Mouse (Mus musculus) forebrain, embryonic 12.5 days (tissue): Measurements from ENCODE around the gene Ankrd39. TPM values are rescaled to one million over a fixed set of nuclear protein-coding genes. Genes with fewer than 3 reads are reported as not detected.

Experiments used
- ATAC-seq: fragments of 200-750 bp; cut with Nextera tagmentation; 2 replicates; pipeline ENCODE4 v1.8.0; 2017; ENCODE audit warnings: moderate TSS enrichment; ENCODE audit not compliant: low FRiP score
- H3K27ac ChIP-seq: fragments of 300-500 bp; sonication (generic); 2 replicates; pipeline ENCODE4 v1.5.1; 2016; ENCODE audit warnings: mild to moderate bottlenecking
- H3K27me3 ChIP-seq: fragments of 300-500 bp; sonication (generic); 2 replicates; pipeline ENCODE4 v1.6.1; 2016; ENCODE audit warnings: mild to moderate bottlenecking
- H3K36me3 ChIP-seq: fragments of 300-500 bp; sonication (generic); replicated peaks from 2 replicates; pipeline ENCODE4 v1.6.1; 2016; ENCODE audit warnings: mild to moderate bottlenecking
- H3K4me1 ChIP-seq: fragments of 300-500 bp; sonication (generic); 2 replicates; pipeline ENCODE4 v1.6.1; 2016
- H3K4me2 ChIP-seq: fragments of 300-500 bp; sonication (generic); 2 replicates; pipeline ENCODE4 v1.6.1; 2016; ENCODE audit warnings: mild to moderate bottlenecking, moderate library complexity
- H3K4me3 ChIP-seq: fragments of 300-500 bp; sonication (generic); replicated peaks from 2 replicates; pipeline ENCODE4 v1.5.1; 2016; ENCODE audit warnings: mild to moderate bottlenecking
- H3K9ac ChIP-seq: fragments of 300-500 bp; sonication (generic); 2 replicates; pipeline ENCODE4 v1.6.1; 2016; ENCODE audit warnings: mild to moderate bottlenecking
- H3K9me3 ChIP-seq: fragments of 300-500 bp; sonication (generic); 2 replicates; pipeline ENCODE4 v1.6.1; 2016
- WGBS: fragments of 180-500 bp; shearing (Covaris S2); methylation state at CpG from one replicate; pipeline ENCODE4 v1.1.7; 2016; 5-methylcytosine and 5-hydroxymethylcytosine counted together
- polyA plus RNA-seq: library from polyadenylated mRNA; unstranded; fragments of >200 nt; fragmentation: Nextera tagmentation; extraction: Ambion mirVana; gene quantifications from 2 replicates; pipeline ENCODE4 v1.2.1, GENCODE M21; 2016

Ankrd39 gene
- polyA plus RNA-seq: 16.7 and 17.9 TPM in 2 replicates

DNA sequence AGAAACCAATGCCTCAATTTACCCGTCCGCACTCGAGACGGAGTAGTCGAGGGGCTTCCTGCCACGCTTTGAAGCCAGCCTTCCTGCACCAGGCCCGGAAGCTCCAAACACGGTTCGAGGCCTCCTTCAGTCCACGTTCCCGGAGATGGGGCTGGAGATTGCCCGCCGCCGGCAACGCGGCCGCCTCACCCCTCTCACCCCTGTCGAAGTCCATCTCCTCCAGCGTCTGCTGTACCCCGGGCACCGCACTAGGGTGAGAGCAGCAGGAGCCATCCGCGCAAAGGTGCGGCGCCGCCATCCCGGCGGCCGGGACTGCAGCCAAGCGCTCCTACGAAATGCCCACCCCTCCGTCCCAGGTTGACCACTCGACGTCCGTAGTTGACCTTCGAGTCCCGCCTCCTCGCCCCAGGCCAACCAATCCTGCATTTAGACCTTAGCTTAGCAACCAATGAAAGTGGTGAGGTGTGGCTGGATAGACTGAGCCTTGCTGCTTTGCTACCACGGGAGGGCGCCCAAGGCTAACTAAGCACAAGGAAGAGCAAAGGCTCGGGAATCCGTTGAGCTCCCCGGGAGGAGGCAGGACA lies at the start of gene Ankrd39:
Gene Ankrd39, minus strand, starts transcription at position 558 of the 584 bp plus-strand sequence.
- ATAC-seq: peak; percentile 97
- Histone ChIP-seq H3K27ac (peak within 1 kb of the TSS; percentile 83), H3K9ac (peak within 1 kb of the TSS; percentile 72), H3K36me3 (peaks cover 41% of the 10 kb centered on the region), H3K27me3 (no peaks in the 10 kb centered on the region), H3K4me2 (peak within 1 kb of the TSS; percentile 68), H3K4me3 (peak within 1 kb of the TSS; percentile 64), H3K4me1 (peaks cover 38% of the 10 kb centered on the region), H3K9me3 (no peaks in the 10 kb centered on the region)
- under 1% methylated on average over 43 of the region's 43 CpGs for WGBS

DNA sequence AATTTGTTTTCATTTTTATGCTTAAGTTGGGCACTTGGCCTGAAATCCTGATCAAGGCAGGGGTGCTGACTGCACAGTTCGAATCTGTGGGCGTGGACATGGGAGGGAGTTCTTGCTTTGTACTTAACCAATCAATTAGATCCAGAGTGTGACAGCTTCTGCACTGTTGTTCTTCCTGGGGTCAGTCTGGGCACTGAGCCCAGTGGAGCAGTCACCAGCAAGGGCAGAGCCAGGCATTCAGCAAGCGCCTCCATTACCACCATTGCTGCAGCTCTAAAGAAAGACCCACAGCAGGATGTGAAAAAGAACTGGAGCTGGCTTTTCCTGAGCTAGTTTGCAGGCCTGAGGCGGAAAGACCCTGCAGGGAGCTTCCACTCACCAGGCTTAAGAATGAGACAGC lies 48.9 kb upstream of the Ankrd39 start:
- 0 out of 2 replicates have a peak, but pooled peaks have one; percentile 63 for ATAC-seq
- H3K9ac ChIP-seq: no peak overlapping the region
- no peak overlapping the region for H3K27ac ChIP-seq
- H3K9me3 ChIP-seq: no peaks in the 10 kb centered on the region
- no peak overlapping the region for H3K4me3 ChIP-seq
- peaks cover 14% of the 10 kb centered on the region for H3K4me1 ChIP-seq
- no peak overlapping the region for H3K4me2 ChIP-seq
- peaks cover 16% of the 10 kb centered on the region; the same call in 1 of the 2 replicates for H3K27me3 ChIP-seq
- WGBS: 12% methylated on average over 4 of the region's 4 CpGs
- H3K36me3 ChIP-seq: no peaks in the 10 kb centered on the region

DNA sequence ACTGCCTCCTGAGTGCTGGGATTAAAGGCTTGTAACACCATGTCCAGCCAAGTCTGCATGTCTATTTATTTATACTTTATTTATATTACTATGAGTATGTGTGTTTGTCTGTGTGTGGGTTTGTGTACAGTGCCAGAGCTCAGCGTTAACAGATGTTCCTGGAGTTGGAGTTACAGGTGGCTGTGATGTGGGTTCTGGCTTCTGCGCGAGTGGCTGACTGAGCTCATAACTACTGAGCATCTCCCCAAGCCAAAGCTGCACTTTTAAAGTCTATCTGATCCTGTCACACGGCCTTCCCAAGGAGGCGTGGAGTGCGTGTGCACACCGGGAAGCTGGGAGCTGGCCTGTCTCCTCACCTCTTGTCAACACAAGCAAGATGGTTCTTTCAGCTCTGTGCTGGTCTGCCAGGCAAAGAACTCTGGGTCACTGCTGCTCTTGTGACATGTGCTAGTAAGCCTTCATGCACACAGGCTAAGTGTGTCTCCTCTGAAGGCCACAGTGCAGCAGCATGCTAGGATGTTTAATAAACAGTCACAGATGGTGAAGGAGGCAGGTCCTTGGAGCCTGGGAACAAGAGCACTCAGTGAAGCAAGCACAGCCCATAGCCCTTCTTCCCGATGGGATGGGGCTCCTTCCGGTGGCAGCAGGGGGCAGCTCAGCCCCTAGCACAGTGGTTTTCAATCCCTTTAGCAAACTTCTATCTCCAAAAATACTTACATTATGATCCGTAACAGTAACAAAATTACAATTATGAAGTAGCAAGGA lies 48.1 kb upstream of the Ankrd39 start:
- no peaks in the 10 kb centered on the region for H3K9me3 ChIP-seq
- peaks cover 14% of the 10 kb centered on the region for H3K4me1 ChIP-seq
- ATAC-seq: peak; percentile 39; the same call in 1 of the 2 replicates
- H3K9ac ChIP-seq: no peak overlapping the region
- no peak overlapping the region for H3K4me2 ChIP-seq
- H3K27me3 ChIP-seq: peaks cover 19% of the 10 kb centered on the region; the same call in 1 of the 2 replicates
- no peak overlapping the region for H3K4me3 ChIP-seq
- no peaks in the 10 kb centered on the region for H3K36me3 ChIP-seq
- 73% methylated on average over 10 of the region's 10 CpGs for WGBS
- H3K27ac ChIP-seq: no peak overlapping the region

DNA sequence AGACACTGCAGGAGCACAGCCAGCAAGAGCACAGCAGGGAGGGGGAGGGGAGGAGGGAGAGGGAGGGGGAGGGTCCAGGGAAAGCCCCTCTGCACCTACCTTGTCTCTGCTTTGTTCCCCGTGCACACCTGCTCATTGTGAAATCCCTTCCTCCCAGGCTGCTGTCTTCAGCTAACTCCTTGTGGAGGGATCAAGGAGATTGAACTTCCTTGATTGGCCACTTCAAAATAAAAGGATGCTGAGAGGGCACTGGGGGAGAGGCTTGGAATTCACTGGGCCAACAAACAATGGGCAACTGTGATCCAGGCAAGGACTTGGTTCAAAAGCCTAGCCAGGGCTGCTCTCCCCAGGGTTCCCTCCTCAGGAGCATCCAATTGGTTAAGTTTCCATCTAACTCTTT lies 45.9 kb upstream of the Ankrd39 start:
- ATAC-seq: no peak
- Histone ChIP-seq H3K4me2 (no peak overlapping the region), H3K27me3 (peaks cover 31% of the 10 kb centered on the region; the same call in 1 of the 2 replicates), H3K9me3 (no peaks in the 10 kb centered on the region), H3K4me1 (peaks cover 21% of the 10 kb centered on the region), H3K36me3 (no peaks in the 10 kb centered on the region), H3K9ac (no peak overlapping the region), H3K27ac (no peak overlapping the region), H3K4me3 (no peak overlapping the region)
- WGBS: 10% methylated on average over 1 of the region's 1 CpGs

DNA sequence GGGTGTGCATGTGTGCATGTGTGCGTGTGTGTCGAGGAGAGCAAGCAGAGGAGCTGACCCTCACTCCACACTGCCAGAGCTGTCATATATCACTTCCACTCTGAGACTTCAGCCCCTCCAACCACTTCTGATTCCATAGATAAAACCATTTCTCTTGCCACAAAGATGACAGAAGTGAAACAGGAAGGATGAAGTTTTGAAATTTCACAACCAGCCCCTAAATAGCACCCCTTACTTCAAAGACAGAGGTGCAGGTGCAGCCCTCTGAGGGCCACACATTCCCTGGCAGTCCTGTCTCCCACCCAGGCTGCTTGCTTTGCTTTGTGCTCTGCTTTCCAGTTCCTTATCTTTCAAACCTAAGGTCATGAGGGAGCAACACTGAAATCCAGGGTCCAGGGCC lies 44.2 kb upstream of the Ankrd39 start:
- Histone ChIP-seq H3K27me3 (peaks cover 46% of the 10 kb centered on the region), H3K4me2 (no peak overlapping the region), H3K4me1 (peaks cover 21% of the 10 kb centered on the region), H3K4me3 (no peak overlapping the region), H3K27ac (no peak overlapping the region), H3K9ac (no peak overlapping the region), H3K9me3 (no peaks in the 10 kb centered on the region), H3K36me3 (no peaks in the 10 kb centered on the region)
- no peak for ATAC-seq
- 98% methylated on average over 2 of the region's 2 CpGs for WGBS

DNA sequence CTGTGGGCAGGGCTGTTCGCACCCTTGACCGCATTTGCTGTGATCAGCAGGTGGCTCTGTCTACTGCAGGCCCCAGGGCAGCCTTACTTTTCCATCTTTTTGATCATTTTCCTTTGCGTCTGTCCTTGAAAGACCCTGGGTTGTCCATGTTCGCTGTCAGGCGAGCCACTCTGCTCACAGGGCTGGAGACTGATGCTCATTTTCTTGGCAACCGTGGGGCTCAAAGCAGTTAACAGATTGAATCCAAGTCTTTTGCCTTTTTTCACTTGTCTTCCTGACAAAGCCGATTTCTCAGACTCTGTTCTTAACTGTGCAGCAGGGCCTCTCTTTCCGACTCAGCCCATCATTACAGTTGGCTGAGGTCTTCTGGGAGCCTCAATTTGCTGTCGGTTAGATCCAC lies 43.4 kb upstream of the Ankrd39 start:
- no peak for ATAC-seq
- 72% methylated on average over 9 of the region's 9 CpGs for whole genome bisulfite sequencing
- Histone ChIP-seq H3K36me3 (no peaks in the 10 kb centered on the region), H3K27me3 (peaks cover 54% of the 10 kb centered on the region), H3K27ac (no peak overlapping the region), H3K4me2 (no peak overlapping the region), H3K4me3 (no peak overlapping the region), H3K9ac (no peak overlapping the region), H3K9me3 (no peaks in the 10 kb centered on the region), H3K4me1 (peaks cover 15% of the 10 kb centered on the region)

DNA sequence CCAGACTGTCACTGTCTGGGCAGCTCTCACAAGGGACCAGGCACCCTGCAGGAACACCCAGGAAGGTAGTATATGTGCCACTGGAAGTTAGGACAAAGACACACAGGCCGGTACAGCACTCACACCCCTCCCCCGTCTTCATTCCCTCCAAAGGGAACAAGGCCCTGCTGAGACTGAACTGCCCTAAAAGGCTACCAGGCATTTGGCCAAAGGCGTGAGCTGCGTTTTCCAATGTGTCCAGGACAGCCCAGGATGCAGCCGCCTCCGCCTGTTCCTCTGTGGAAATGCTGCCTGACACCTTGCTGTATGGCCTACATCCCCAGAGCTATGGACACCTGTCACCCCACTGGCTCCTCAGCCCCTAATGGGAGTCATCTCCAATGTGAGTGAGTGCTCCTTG lies 42.2 kb upstream of the Ankrd39 start:
- no peak for ATAC-seq
- Histone ChIP-seq H3K9ac (no peak overlapping the region), H3K4me3 (no peak overlapping the region), H3K27ac (no peak overlapping the region), H3K4me2 (no peak overlapping the region), H3K36me3 (no peaks in the 10 kb centered on the region), H3K27me3 (peaks cover 64% of the 10 kb centered on the region), H3K4me1 (peaks cover 11% of the 10 kb centered on the region), H3K9me3 (no peaks in the 10 kb centered on the region)
- WGBS: 47% methylated on average over 6 of the region's 6 CpGs

DNA sequence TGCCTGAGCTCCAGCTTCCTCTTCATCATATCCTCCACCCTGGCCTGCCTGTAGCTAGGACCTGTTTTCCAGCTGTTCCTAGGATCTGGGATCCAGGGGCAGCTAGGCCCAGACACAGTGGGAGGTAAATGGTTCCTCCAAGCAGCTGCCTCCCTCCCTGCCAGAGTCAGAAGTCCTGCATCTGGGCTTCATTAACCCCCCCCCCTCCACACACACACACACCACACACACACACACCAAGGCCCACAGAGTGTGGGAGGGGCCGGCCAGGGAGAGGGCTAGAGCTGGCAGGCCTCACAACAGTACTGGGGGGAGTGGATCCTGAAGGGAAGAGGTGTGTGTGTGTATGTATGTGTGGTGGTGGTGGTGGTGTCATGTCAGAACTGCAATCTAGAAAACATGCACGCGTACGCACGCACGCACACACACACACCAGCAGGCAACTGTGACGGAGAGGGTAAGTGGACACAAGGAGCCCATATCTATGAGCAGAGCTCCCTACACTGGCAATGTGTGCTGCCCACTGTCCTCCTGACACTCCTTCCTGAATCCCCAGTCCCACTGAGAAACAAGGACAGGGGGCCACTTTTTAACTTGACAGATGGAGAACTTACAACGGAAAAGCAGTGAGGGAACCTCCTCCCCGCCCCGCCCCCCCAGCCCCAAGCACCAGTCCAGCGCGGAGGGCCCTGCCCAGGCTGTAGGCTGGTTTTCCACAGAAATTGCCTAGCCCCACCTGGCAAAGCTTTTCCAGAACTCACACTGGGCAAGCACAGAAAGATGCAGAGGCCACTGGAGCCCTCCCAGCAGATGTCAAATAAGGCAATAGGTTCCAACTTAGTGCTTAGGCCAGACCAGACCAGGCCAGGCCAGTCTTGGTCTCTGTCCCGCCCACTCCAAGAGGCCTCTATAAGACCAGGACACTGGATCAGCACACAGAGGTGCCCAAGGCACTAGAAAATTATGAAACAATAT lies 41.5 kb upstream of the Ankrd39 start:
- Histone ChIP-seq H3K36me3 (no peaks in the 10 kb centered on the region), H3K27me3 (peaks cover 71% of the 10 kb centered on the region), H3K27ac (no peak overlapping the region), H3K9ac (no peak overlapping the region), H3K4me2 (no peak overlapping the region), H3K4me1 (peaks cover 11% of the 10 kb centered on the region), H3K4me3 (no peak overlapping the region), H3K9me3 (no peaks in the 10 kb centered on the region)
- 73% methylated on average over 13 of the region's 13 CpGs for WGBS
- peak; percentile 63 for ATAC-seq

DNA sequence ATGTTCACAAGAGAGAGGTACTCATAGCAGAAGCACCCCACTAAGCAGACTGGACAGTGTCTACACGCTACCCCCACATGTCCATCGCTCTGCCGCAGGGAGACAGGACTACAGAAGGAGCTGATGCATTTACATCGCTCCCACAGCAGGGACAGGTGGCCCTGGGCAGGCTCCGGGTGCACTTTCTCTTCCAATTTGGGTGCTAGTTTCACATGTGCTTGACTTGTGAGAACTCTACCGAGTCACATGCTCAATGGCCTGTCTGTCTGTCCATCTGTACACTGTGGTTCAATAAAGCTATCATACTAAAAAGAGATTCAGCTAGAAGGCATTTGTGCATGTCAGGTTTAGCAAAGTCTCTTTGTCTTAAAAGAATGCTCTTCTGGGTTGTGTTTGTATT lies 40.6 kb upstream of the Ankrd39 start:
- Histone ChIP-seq H3K27ac (no peak overlapping the region), H3K27me3 (peaks cover 75% of the 10 kb centered on the region), H3K4me1 (peaks cover 9% of the 10 kb centered on the region), H3K4me3 (no peak overlapping the region), H3K36me3 (no peaks in the 10 kb centered on the region), H3K9me3 (no peaks in the 10 kb centered on the region), H3K4me2 (no peak overlapping the region), H3K9ac (no peak overlapping the region)
- no peak for ATAC-seq
- 89% methylated on average over 6 of the region's 6 CpGs for WGBS

DNA sequence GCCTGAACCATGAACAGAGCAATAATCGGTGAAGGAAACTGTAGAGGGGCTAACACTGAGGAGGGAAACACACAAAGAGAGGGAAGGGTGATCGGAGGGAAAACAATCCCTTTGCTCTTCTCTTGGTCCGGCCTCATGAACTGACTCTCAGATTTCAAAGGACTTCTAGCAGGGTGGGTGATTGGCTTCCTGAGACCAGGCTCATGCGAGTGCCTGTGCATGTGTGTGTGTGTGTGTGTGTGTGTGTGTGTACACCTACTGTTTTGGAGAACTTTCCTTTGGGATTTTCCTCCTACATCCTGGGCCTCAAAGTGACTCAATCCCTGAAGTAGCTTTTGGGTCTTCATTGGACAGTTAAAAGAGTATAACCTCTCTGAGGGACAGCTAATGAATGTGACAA lies 39.0 kb upstream of the Ankrd39 start:
- no peaks in the 10 kb centered on the region for H3K9me3 ChIP-seq
- peaks cover 11% of the 10 kb centered on the region for H3K4me1 ChIP-seq
- no peak overlapping the region for H3K4me2 ChIP-seq
- no peak overlapping the region for H3K27ac ChIP-seq
- no peaks in the 10 kb centered on the region for H3K36me3 ChIP-seq
- 37% methylated on average over 4 of the region's 4 CpGs for WGBS
- H3K27me3 ChIP-seq: peaks cover 79% of the 10 kb centered on the region
- ATAC-seq: no peak
- H3K4me3 ChIP-seq: no peak overlapping the region
- no peak overlapping the region for H3K9ac ChIP-seq

DNA sequence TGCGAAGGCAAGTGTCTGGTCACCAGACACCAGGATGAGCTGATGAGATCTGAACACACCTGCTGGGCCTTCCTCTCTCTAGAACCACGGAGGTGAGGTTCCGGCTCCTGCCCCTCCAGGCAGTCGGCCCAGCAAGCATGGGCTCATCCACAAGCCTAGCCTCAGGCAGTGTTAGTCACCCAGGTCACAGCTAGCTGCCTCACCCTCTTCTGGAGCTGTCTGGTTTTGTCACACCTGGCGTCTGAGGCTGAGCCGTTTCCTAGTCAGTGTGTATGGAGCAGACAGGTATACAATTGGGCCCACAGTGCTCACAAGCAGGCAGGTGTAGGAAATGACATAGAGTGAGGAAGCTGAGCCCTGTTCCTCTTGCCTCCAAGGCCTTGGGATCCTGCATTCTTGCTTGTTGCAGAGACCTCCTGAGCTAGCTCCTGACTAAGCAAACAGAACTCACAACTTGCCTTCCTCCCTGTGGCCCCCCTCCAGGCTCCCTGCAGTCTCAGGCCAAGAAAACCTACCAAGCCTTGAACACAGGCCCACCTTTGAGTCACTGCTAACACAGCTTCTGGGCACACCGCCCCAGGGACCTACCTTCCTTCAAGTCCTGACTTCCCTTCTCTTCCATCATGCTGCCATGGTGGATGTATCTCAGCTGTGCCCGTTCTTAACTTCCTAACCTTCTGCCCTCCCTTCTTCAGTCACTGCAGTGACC lies 36.3 kb upstream of the Ankrd39 start:
- Histone ChIP-seq H3K27ac (no peak overlapping the region), H3K9ac (no peak overlapping the region), H3K27me3 (peaks cover 82% of the 10 kb centered on the region), H3K9me3 (no peaks in the 10 kb centered on the region), H3K4me1 (peaks cover 26% of the 10 kb centered on the region), H3K36me3 (no peaks in the 10 kb centered on the region), H3K4me2 (no peak overlapping the region), H3K4me3 (no peak overlapping the region)
- 82% methylated on average over 8 of the region's 8 CpGs for whole genome bisulfite sequencing
- ATAC-seq: no peak
